Mouse (Mus musculus) thymus, postnatal 0 days (tissue): ENCODE measurements around the gene Elovl6. TPM values are rescaled to one million over a fixed set of nuclear protein-coding genes. Genes with fewer than 3 reads are reported as not detected.

Experiments used
- DNase-seq: peaks from one replicate; pipeline ENCODE4 v3.0.0-alpha.2; 2015; ENCODE audit warnings: low spot score
- polyA plus RNA-seq: library from polyadenylated mRNA; unstranded; fragments of >200 nt; fragmentation: Nextera tagmentation; extraction: Ambion mirVana; gene quantifications from 2 replicates; pipeline ENCODE4 v1.2.1, GENCODE M21; 2015

Elovl6 gene
- polyA plus RNA-seq, 1 experiment from 2014 or later: 9.2 TPM

DNA sequence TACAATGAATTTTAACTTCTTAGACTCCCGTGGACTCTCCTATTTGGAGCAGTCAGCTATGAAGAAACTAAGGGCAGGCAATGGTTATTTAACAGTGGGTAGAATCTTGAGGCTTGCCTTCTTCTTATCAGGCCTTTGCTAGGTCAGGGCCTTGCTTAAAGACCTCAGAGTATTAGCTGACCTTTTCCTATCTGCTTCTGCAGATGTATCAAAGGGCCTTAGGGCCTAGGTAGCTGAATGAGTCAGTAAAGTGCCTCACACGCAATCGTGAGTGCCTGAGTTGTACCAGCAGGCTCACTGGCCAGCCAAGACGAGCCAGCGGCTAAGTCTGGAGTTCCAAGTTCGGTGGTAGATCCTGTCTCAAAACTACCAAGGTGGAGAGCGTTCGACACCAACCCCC lies 33.3 kb downstream of the Elovl6 start:
- no peak for DNase-seq

DNA sequence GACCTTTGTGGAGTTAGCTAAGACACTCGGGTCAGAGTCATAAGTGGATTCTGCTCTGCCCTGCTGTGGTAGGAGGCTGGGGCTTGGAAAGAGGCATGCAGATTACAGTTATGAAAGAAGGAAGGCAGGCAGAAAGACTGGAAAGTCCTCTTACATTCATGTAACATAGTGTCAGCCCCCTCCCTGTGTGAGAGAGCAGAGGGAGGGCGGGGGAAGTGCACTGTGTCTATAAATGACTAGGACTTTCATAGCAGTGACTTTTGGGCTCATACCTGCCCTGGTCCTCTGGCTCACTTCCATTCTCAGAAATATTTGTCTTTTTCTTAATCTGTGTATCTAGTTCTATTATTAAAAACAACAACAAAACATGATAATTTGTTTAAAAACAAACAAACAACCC lies 33.9 kb downstream of the Elovl6 start:
- DNase-seq: no peak

DNA sequence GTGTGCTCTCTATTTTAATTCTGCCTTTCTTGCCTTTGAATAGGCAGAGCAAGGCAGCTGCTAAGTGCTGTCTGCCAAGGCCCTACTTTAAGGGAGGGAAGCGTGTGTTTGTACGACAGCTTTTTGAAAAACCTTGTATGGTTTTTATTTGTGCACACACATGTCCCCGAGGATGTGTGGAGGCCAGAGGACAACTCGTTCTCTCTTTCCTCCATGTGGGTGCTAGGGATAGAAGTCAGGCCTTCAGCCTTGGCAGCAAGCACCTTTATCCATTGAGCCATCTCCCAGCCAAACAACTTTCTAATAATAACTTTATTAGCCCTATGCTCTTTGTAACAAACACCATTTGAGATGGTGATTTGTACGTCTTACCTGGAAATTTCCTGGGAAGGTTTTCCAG lies 34.7 kb downstream of the Elovl6 start:
- no peak for DNase-seq

DNA sequence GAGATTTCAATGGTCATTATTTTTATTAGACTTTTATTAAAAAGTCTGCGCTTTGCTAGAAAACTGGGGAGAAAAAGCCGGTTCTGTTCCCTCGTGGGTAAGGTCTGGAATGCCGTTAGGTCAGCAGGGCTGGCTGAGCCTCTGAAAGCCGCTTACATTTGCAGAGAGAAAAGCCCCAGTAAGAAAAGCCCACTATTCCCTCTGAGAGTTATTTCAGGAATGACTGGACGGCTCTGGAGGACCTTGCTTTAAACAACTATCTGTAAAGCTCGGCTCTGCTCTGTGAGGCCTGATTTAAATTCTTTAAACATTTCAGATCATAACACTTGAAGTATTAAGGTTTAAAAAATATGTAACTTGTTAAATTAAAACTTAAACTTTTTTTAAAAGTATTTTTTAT lies 36.4 kb downstream of the Elovl6 start:
- no peak for DNase-seq

DNA sequence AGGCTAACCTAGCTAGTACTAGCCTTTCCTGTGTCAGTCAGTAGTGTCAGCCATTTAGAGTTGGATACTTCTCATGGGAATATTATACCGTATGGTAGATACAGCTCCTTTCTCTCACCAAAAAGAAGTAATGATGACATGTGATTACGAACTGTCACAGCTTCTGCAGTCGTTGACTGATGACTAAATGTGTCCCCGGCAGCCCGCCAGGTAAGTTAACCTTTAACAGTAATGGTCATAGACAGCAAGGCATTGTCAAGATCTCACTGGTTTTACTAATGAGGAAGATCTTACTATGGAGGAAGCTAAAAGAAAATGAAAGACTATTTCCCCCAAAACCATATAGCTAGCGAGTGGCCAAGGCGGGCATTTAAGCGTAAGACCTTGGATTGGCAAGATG lies 38.8 kb downstream of the Elovl6 start:
- DNase-seq: no peak

DNA sequence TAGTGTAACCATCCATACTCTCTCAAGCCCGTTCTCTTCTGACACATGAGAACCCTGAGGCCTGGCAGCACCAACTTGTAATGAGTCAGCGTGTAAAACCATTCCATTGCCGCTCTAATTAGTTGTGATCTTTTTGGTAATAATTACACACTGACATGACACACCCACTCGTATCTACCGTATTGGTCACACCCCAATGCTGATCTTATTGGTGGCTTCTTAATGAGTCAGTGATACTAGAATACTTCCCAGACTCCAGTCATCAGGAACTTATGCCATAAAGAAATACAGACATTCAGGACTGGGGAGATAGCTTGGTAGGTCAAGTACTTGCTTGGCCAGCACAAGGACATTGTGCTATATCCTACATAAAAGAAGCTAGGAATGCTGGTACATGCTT lies 39.5 kb downstream of the Elovl6 start:
- no peak for DNase-seq

GRCm38 (mm10) chr3:129572959-129573358 lies 40.8 kb downstream of the Elovl6 start:
- no peak for DNase-seq

DNA sequence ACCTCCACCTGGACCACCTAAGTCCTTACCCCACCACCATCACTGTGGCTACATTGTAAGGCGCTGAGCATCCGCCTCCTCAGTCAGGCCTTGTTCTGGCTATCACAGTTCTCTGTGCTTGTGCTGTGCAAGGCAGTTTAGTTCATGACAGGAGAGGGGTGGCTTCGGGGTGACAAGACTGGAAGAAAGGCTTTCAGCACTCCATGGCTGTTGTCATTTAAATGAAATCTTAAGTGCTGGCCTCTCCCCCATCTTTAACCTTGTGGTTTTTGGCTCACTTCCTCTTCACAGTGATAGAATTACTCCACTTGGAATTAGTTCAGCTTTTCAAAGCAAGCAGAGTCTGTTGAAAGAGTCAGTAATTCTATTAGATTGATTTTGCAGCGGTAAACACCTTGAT lies 41.5 kb downstream of the Elovl6 start:
- no peak for DNase-seq

- DNase-seq: no peak
Measured at GRCm38 (mm10) chr3:129575086-129575485, 42.9 kb downstream of the Elovl6 start.

DNA sequence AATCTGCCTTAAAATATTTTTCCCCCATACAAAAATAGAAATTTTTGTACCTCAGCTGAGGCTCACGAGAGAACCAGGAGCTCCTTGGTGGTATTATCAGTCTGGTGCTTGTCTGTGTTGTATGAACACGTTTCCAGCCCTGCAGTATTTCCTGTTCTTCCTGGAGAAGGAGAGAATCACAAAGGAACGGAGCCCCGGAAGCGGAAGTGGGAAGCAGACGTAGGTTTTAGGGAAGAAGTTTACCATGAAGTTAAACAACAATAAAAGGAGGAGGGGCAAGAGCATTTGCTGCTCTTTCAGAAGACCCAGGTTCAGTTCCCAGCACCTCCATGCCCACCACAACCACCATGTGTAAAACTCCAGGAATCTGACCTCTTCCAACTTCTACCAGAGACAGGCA lies 44.4 kb downstream of the Elovl6 start:
- DNase-seq: no peak

- no peak for DNase-seq
Measured at GRCm38 (mm10) chr3:129578741-129579475, 46.8 kb downstream of the Elovl6 start.

DNA sequence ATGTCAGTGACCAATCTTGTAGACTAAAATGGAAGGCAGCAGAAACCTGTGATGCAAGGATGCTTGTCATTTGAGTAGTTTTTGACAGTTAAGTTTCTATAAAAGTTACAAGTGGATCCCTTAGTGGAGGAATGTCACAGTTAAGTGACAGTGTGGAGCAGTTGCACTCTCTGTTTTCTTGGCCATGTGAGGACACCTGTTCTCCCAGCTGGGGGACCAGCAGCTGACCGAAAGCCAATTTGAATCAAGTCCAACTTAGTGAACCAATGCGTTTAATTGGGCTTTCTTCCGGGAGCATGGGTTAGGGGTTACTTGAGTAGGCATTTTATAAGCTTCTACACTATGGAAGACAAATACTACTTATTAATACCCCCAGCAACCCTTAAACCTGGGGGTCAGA lies 48.9 kb downstream of the Elovl6 start:
- no peak for DNase-seq

- DNase-seq: no peak
Measured at GRCm38 (mm10) chr3:129582449-129582848, 50.3 kb downstream of the Elovl6 start.

DNA sequence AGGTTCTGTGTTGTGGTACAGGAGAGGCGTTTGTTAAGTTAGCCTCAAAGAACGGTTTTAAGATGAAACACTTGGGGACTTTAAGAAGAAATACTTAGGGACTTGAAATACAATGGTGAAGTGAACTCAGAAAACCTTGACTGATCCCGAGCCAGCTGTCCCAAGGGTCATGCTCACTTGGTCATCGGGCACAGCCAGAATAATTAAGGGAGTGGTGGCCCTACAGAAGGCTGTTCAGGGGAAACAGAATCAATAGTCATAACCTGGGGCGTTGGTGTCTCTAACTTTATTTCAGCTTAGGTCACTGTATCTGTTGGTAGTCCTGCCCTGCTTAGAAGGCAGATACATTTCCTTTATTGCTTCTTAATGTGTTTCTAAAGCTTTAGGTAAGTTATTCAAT lies 51.1 kb downstream of the Elovl6 start:
- no peak for DNase-seq

DNA sequence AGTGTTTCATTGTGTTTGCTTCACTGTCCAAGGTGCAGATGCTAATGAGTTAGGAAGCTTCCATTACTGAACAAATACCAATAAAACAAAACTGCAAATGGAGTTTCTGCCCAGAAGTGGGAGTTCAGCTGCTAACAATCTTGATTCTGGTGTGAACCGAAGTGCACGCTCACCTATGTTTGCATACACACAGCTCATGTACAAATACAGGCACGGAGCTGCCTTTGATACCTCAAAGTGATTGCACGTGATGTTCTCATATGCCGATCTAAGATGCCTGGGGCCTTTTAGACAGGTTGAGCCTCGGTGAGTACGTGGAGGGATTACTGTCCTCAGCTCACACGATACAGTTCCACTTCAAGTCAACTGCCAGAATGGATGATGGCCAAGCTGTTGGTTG lies 55.8 kb downstream of the Elovl6 start:
- DNase-seq: no peak

DNA sequence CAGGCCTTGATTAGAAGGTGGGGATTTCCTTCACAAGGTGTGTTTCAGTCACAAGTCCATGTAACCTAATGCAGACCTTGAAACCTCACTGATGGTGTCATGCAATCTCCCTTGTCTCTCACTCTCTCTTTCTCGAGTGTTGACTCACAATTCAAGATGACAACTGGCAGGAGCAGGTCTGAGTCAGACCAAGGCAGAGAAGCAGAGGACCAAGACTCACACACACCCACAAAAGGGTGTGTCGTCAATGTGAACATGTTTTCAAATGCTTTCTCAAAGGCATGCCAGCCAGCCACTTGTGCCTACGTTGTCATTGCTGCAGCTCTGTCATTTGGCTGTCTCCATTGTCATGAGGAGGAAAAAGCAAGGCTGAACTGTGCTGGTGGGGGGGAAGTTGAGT lies 56.6 kb downstream of the Elovl6 start:
- no peak for DNase-seq

DNA sequence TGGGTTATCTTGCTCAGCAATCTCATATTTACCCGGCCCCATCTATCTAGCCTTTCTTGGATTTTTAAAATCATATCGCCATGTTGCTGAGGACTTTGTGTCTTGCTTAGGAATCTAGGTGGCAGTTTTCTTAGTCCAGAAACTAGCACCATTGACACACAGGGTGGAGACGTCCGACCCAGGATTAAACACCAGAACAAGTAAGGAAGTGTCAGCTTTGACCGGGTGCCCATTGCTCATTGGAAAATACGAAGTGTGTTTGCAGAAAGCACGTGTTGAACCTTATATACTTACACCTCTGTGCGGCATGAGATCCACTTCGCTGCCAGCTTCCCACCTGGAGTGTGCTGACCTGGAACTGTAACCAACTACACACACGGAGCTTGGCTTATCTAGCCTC lies 57.5 kb downstream of the Elovl6 start:
- DNase-seq: no peak

DNA sequence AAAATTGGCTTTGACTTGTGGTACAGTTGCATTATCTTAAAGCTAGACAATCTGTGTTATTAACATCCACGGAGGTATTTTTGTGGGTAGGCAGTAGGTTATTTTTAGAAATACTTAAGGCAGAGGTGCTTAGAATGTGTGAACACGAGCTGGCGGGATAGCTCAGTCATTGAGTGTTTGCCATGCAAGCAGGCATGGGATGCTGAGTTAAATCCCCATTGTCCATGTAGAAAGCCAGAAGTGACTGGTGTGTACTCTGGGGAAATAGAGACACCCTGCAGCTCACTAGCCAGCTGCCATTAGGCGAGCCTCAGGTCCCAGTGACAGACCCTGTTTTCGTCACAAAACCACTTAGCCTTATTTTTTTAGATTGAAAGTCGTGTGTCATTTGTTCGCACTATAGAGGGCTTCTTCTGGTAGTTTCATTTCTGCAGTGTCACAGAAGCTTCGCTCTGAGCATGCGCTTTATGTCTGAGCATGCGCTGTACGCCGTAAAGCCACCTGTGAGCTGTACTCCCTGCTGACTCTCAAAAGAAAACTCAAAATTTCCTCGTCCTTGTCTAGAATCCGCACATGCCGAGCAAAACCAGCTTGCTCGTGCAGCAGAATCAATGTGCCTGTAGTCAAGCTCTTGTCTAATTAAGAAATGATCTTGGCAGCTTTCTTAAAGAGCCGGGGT lies 58.5 kb downstream of the Elovl6 start:
- no peak for DNase-seq

DNA sequence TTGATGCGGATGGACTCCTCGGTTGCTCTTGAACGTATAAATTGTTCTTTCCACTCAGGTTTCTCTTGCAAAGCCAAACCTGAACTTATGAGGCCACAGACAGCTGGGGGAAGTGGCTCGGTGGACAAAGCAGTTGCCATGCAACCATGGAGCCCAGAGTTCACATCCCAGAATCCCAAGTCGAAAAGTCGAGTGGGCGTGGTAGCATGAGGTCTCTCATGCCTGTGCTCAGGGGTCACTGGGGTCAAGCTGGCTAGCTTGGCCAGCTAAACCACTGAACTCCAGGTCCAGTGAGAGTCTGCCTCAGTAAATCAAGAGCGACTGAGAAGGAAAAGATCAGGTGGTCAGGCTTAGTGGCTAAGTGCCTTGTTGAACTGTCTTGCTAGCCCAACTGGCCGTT lies 59.1 kb downstream of the Elovl6 start:
- DNase-seq: no peak

DNA sequence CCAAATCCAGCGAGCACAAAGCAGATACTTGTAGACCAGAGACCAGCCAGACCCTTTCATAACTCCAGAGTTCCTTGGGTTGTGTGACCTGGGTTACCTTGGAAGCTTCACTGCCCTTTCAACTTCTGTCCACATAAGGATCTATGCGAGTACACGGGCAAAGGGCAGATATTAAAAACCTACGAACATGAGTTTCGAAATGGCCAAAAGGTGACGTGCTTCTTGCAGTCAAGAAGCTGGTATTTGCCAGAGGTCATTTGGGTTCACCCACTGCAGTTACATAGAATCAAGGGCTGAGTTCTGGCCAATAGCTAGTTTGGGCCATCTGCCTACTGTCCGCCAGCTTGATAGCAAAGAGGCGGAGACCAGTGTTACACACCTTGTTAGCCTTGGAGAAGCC lies 59.6 kb downstream of the Elovl6 start:
- no peak for DNase-seq

DNA sequence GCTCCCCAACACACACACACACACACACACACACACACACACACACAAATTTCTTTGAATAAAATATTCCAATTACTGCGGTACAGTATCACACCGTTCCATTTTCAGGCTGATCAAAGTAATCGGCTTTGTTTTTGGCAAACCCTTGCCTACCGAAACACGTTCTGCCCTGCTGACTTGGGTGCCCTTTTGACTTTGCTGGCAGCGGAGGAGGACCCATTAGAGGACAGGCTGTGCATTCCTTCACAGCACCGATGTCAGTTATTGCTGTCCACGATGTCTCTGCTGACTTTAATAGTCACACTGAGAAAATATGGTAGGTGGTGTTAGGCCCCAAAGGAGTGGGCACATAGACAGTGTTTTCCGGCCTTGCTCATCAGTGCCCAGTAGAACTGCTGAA lies 60.8 kb downstream of the Elovl6 start:
- DNase-seq: no peak

DNA sequence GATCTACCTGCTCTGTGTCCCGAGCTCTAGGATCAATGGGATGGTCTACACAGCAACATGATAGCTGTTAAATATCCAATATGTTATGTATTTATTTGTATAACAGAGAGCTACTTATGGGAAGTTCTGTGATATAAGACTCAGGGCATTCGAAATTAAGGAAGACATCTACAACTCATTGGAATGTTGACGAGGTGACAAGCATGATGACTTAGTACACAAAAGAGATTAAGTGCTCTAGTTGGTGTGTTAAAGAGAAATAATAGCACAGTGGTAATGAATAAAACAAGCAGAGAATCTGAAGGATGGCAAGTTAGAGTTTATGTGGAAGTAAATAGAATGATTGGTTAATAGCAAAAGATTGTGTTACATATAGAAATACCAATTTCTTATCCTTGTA lies 61.6 kb downstream of the Elovl6 start:
- no peak for DNase-seq

GRCm38 (mm10) chr3:129596098-129596497 lies 63.9 kb downstream of the Elovl6 start:
- DNase-seq: no peak
